Mouse (Mus musculus): Measurements from ENCODE around the gene Uggt2. TPM values are rescaled to one million over a fixed set of nuclear protein-coding genes. Genes with fewer than 3 reads are reported as not detected.

Uggt2 gene
- polyA plus RNA-seq, 2 experiments from 2014 or later, result 2.1 to 3.4 TPM

GRCm38 (mm10) chr14:119027675-119028253, 71.5 kb downstream of the Uggt2 start:
- ATAC-seq, result no peak

DNA sequence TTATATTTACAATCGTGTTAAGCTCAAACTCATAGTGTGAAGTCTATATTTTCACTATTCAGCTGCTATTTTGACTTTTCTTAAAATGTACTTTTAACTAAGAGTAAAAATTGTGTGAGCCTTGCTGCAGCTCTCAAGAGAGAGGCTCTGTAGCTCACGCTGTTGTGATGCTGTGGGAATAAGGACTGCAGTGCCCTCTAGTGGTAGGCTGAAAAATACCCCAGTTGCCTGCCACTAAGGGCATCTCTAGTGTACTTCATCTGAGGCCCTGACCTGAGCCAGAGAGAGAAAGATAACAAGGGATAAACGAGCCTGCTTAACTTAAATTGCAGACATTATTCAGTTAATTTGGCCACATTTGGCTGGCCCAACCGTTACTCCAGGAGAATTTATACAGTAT, 72.1 kb downstream of the Uggt2 start:
- ATAC-seq, result peak; percentile 97

GRCm38 (mm10) chr14:119025889-119026288, 73.3 kb downstream of the Uggt2 start:
- ATAC-seq, result no peak

DNA sequence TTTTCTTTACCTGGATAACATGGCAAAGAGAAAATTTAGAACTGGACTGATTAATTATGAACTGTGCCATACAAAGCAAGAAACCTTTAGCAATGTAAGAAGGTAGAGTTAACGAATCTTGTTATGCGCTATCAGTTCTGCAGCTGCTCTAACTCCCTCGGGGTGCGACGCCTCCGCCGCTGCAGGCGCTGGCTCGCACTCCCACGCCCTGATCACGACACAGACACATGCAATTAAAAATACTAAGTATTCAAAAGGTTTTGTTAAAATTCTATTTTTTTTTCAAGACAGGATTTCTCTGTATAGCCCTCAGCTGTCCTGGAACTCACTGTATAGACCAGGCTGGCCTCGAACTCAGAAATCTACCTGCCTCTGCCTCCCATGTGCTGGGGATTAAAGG, 85.7 kb downstream of the Uggt2 start:
- ATAC-seq, result no peak

GRCm38 (mm10) chr14:119012607-119013431, 86.4 kb downstream of the Uggt2 start:
- peak; percentile 65 for ATAC-seq

- ATAC-seq, result no peak
Measured at GRCm38 (mm10) chr14:119009531-119009930, 89.7 kb downstream of the Uggt2 start.

- ATAC-seq, result peak; percentile 6
Measured at GRCm38 (mm10) chr14:119008031-119008590, 91.1 kb downstream of the Uggt2 start.

- ATAC-seq, result peak; percentile 98
Measured at GRCm38 (mm10) chr14:119007103-119007951, 91.9 kb downstream of the Uggt2 start.

- no peak for ATAC-seq
Measured at GRCm38 (mm10) chr14:119006441-119007102, 92.7 kb downstream of the Uggt2 start.

- no peak for ATAC-seq
Measured at GRCm38 (mm10) chr14:119005834-119006233, 93.4 kb downstream of the Uggt2 start.

DNA sequence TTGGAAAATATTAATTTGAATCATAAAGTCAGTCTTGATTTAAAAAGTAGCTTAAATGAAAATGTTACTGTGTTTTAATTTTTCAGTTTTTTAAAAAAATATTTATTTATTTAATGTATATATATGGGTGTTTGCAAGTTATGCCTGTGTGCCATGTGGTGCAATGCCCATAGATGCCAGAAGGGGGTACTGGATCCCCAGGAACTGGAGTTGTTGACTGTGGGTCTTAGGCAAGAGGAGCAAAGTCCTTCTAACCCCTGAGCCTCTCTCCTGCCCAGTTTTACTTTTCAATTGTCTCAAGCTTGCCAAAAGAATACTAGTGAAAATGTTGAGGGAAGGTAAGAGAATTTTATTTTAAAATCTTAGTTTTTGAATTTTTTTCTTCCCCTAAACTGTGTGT, 95.9 kb downstream of the Uggt2 start:
- no peak for ATAC-seq

DNA sequence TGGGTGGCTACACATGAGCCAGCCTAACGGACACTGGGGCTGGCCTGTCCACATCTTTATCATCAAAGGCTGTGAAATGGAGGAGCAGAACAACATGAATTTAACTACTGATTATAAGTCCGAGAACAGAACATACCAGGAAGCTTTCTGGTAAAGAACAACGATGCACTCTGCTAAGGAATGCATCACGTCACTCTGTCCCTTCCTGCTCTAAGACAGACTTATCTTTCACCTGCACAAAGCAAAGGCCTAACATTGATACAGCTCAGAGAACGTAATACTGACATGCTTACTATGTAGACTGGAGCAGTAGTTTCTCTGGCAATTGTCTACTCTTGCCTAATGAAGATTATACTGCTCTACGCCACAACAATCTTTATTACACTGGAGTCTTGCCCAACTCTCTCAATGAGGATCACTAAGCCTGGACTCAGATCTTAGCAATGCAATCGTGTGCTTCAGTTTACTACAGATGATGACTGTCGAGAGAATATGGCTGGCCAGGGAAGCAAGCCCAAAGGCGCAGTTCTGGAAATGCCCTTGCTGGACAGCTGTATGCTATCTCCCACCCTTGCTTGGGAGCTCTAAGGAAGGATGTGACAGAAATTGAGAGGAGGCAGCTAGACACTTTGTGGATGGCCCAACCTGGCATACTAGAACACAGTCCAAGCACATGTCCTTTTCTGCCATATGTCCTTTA, 103.9 kb downstream of the Uggt2 start:
- ATAC-seq, result no peak

DNA sequence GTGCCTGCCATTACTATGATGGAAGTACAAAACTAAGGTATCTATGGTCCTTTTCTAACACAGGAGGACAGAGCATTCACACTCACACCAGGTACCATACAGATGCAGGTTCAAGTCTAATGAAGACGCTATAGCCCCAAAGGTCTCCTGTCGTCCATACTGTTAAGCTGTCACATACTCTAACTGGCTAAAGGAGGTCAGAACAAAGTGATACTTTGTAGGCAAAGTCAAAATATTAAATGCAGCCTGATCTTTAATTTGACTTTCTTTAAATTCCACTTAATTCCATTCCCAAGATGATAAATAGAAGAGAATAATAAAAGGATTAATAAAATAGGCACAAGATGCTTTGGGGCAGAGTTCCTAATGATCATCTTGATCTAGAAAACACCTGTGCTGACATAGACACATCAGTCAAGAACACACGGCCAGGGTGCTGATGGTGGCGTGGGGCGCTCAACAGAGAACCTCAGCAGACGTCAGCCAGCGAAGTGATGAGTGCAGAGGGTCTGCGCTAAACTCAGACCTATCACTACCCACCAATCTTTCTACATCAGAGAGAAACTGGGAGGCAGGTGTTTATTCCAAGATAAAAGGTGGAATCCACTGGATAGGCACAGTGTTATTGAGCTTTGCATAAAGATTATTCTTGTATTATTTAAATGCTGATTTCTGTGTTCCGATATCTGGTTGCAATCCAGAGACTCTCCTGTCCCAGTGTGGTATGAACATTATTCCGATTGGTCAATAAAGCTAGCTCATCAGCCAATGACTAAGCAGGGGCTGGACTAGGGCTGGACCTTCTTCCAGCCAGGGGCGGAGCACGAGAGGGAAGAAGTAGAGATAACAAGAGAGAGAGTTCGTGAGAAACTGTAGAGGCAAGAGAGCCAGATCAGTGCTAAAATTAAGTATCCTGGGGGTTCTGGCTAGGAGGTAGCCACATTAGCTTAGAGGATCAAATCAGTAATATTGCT, 111.4 kb downstream of the Uggt2 start:
- ATAC-seq, result no peak

DNA sequence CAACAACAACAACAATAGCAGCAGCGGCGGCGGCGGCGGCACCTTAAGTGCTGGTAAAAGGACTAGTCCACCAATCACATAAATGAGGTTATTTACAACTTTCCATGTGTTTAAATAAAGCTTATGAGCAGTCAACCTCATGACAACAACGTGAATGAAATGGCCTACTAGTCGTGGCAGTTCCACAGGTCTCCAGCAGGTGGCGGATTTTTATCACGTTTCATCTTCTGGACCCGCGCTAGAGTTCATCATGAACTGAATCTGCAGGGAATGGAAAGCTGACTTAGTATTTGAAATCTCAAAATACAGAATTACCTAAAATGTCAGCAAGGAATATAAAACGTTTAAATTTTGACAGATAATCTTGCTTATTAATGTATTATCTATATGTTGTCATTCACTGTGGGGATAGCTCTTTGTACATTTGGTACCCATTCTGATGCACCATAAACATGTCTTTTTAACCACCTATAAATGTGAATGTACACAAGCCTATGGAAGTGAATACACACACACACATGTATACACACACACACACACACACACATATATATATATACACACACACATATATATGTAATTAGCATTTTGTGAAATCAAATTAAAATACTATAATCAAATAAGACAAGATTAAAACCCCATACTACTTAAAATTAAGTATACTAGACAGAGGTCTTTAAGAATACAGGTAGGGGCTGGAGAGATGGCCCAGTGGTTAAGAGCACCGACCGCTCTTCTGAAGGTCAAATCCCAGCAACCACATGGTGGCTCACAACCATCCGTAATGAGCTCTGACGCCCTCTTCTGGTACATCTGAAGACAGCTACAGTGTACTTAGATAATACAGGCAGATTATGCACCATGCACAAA, 112.3 kb downstream of the Uggt2 start:
- peak; percentile 46 for ATAC-seq

- no peak for ATAC-seq
Measured at GRCm38 (mm10) chr14:118984161-118984560, 115.1 kb downstream of the Uggt2 start.

GRCm38 (mm10) chr14:118983396-118983795, 115.8 kb downstream of the Uggt2 start:
- no peak for ATAC-seq

- peak; percentile 83 for ATAC-seq
Measured at GRCm38 (mm10) chr14:118982429-118983045, 116.7 kb downstream of the Uggt2 start.

- ATAC-seq, result peak; percentile 37
Measured at GRCm38 (mm10) chr14:118981711-118982428, 117.4 kb downstream of the Uggt2 start.
